Mouse (Mus musculus) ES-E14 (cell line): ENCODE results near the gene Krtap5-5.
"Not testable (repeated sequence)": the region's sequence is repeated elsewhere in the genome, so short reads cannot be mapped to it uniquely, and the experiment has no call there.

Source experiments
- CHD2 ChIP-seq: IDR thresholded peaks from 2 replicates; pipeline ENCODE4 v1.6.1; 2014; ENCODE audit warnings: mild to moderate bottlenecking, low read depth, low read length, inconsistent platforms
- MAFK ChIP-seq: IDR thresholded peaks from 2 replicates; pipeline ENCODE4 v1.6.1; 2014; ENCODE audit warnings: mild to moderate bottlenecking, low read depth, low read length, inconsistent platforms; ENCODE audit not compliant: insufficient read depth
- ZC3H11A ChIP-seq: IDR thresholded peaks from 2 replicates; pipeline ENCODE4 v1.6.1; 2012; ENCODE audit warnings: low read depth, mild to moderate bottlenecking, inconsistent platforms, low read length, borderline replicate concordance
- ZNF384 ChIP-seq: IDR thresholded peaks from 2 replicates; pipeline ENCODE4 v1.6.1; 2012; ENCODE audit warnings: low read depth, low read length, inconsistent platforms

GRCm38 (mm10) chr7:142206891-142207290 lies 22.9 kb downstream of the Krtap5-5 start:
- TF ChIP-seq ZC3H11A, CHD2, ZNF384, MAFK: not testable (repeated sequence)
